Mouse (Mus musculus): ENCODE data around the gene Map2k2. TPM values are rescaled to one million over a fixed set of nuclear protein-coding genes. Genes with fewer than 3 reads are reported as not detected.

The Map2k2 gene
- polyA plus RNA-seq, 1 experiment: 64.4 TPM

DNA sequence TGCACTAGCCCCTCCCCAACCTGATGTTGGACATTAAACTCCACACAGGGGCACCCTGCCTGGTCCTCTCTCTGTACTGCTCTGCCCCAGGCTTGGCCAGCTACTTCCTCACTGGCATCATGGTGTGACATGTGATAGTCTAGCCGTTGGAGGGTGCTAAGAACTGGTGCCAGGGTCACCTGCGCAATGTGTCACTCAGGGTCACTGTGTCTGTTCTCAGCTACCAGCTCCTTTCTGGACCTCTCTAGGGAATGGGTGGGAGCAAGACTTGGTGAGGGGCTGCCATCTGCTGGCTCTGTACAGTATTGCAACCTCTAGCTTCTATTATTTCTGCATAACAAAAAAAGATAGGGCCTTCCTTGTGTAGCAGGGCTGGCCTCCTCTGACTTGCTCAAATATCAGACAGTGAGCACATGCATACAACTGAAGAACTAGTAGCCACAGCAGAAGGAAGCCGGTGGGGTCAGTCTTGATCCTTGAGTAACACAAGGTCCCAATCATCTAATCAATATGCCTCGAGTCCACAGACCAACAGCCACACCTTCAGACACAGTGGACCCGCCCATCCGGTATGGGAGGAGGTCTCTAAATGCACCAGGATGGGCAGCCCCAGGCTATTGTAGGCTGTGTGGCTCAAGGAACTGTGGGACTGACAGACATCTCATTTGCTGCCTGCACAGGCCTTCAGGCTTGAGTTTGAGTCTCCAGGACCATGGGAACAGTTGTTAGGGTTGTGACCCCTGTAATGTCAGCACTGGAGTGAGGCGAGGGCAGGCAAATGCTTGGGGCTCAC is 23.4 kb upstream of the Map2k2 start:
- Histone ChIP-seq H3K4me1 (ENCODE audit: control insufficient read depth, insufficient read depth, insufficient read length, low read length) (no peaks in the 10 kb centered on the region), H3K4me3 (ENCODE audit: insufficient read depth, low read depth, low read length) (no peak overlapping the region), H3K27ac (replicated peaks; ENCODE audit: low read depth, low read length) (no peak overlapping the region)

DNA sequence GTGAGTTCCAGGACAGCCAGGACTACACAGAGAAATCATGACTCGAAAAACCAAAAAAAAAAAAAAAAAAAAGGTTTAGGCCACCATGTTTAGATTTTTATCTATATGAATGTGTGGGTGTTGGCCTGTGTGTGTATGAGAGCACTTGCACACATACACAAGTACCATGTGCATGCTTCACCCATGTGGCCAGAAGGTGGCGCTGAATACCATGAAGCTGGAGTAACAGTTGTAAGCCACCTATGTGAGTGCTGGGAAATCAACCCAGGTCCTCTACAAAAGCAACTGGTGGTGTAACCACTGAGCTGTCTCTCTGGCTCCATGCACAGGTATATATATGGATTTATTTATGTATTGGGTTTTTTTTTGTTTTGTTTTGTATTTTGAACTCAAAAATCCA is 18.7 kb upstream of the Map2k2 start:
- Histone ChIP-seq H3K4me3 (ENCODE audit: insufficient read depth, low read depth, low read length) (no peak overlapping the region), H3K4me1 (ENCODE audit: control insufficient read depth, insufficient read depth, insufficient read length, low read length) (no peaks in the 10 kb centered on the region), H3K27ac (replicated peaks; ENCODE audit: low read depth, low read length) (no peak overlapping the region)

DNA sequence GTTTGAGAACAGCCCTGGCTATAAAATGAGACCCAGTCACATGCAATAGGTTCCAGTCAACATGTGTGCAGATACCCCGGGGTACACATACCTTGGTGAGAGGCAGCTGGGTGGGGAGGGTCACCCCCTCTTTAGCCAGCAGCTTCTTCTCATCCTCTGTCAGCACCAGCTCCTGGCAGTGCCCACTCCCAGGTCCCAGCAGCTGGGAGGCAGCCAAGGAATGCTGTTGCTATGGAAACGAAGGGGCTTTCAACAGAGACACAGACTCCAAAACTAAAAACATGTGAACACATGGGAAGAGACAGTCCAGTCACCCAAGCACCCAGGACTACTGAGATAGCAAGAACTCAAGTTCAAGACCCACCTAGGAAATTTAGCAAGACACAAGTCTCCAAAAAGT is 16.5 kb upstream of the Map2k2 start:
- no peaks in the 10 kb centered on the region for H3K4me1 ChIP-seq (ENCODE audit: control insufficient read depth, insufficient read depth, insufficient read length, low read length)
- H3K27ac ChIP-seq (replicated peaks; ENCODE audit: low read depth, low read length): no peak overlapping the region
- no peak overlapping the region for H3K4me3 ChIP-seq (ENCODE audit: insufficient read depth, low read depth, low read length)

DNA sequence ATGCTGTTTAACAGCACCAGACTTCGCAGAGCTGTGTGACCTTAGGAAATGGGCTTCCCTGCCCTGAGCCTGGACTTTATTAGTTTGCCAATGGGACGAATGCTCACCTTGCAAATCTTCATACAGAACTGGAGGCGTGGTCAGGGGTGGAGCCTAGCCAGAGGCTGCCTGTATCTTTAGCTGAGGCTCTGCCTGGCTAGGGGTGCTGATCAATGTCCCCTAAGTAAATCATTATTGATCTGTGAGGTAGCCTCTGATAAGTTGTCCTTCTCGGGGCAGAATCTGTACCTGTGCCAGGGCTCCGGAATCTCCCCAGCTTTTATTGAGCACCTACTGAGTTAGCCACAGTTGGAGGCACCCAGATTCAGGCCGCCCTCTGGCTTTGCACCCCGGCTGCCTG is 15.1 kb upstream of the Map2k2 start:
- H3K27ac ChIP-seq (replicated peaks; ENCODE audit: low read depth, low read length): no peak overlapping the region
- H3K4me1 ChIP-seq (ENCODE audit: control insufficient read depth, insufficient read depth, insufficient read length, low read length): no peaks in the 10 kb centered on the region
- no peak overlapping the region for H3K4me3 ChIP-seq (ENCODE audit: insufficient read depth, low read depth, low read length)

DNA sequence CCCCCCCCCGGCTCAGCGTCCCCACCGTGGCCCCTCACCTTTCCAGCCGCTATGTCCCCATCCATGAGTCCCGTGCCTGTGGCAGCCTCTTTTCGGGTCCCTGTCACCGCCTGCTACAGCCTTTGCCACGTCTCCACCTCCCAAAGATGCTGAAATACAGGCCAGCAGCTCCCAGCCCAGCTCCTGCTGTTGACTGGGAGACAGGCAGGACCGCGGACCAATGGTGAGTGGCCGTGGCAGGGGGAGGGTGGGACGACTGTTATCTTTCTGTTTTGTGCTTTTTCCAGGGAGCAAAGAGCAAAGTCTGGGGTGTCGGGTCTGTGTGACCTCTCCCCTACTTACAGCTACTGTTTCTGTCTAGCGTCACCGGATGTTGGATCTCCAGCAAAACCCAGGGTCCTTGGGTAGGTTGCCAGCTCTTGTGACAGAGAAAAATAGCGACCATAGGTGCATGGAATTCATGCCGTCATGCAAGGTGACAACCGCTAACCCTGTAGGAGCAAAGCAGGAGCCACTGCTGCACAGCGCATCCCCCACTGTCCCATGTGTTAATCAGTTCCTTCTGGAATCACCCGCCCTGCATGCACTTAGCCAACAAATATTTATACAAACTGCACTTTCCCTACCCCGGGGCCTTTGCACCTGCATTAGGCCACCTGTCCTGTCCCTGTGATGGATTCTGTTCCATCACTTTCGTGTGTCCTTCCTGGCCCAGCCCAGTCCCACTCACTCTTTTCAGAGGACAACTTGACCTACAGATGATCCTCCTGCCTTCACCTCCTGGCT is 13.1 kb upstream of the Map2k2 start:
- no peaks in the 10 kb centered on the region for H3K4me1 ChIP-seq (ENCODE audit: control insufficient read depth, insufficient read depth, insufficient read length, low read length)
- no peak overlapping the region for H3K27ac ChIP-seq (replicated peaks; ENCODE audit: low read depth, low read length)
- H3K4me3 ChIP-seq (ENCODE audit: insufficient read depth, low read depth, low read length): no peak overlapping the region

DNA sequence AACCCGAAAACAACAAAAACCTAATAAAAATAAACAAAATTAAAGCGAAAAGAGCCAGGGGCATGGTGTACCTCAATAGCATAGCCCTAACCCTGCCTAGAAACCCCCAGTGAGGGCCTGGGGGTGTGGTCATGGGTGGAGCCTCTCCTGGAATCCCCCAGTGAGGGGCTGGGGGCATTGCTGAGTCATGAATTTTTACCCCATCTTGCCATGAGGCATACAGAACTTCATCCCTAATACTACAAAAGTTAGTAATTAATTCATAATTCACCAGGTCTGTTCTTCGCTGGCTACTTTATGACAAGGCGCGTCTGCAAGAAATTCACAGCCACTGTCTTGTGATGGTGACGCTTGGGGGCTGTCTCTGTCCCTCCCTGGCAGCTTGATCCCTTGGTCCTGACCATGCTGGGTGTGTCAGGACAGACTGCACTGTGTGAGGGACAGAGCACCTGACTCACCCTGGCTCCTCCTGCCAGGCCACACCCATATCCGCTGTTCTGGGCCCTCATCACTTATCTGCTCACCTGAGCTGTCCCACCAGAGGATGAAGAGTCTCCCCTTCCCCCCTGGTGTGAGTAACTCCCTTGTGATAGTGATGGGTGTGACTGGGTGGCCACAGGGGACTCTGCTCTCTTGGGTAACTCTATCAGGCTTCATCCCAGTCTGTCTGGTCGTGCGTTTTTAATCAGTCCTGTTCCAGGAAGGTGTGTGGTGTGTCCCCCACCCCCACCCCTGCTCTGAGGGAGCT is 10.6 kb upstream of the Map2k2 start:
- Histone ChIP-seq H3K4me1 (ENCODE audit: control insufficient read depth, insufficient read depth, insufficient read length, low read length) (no peaks in the 10 kb centered on the region), H3K27ac (replicated peaks; ENCODE audit: low read depth, low read length) (no peak overlapping the region), H3K4me3 (ENCODE audit: insufficient read depth, low read depth, low read length) (no peak overlapping the region)

DNA sequence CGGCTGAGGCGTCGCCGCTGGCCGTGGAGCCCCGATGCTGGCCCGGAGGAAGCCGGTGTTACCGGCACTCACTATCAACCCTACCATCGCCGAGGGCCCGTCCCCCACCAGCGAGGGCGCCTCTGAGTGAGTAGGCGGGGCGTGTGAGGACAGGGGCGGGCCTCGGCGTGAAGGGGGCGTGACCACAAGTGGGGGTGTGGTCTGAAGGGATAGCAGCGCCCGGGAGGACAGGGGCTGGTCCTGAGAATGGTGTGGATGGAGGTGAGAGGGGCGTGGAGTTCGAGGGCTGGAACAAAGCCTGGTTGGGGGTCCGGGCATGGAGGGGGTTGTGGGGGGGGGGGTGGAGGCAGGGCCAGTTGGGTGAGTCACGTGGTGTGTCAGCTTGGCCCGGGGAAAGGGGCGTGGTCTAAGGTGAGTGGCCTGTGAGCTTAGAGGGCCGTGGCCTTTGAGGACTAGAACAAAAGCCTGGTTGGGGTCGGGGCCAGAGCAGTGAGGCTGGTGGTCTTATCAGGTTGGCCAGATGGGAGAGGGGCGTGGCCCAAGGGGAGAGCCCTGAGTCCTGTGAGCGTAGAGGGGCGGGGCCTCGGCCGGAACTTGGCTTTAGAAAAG is 502 bp downstream of the Map2k2 start:
- H3K4me3 ChIP-seq (ENCODE audit: insufficient read depth, low read depth, low read length): peak overlapping the region; percentile 96
- peaks cover 12% of the 10 kb centered on the region for H3K4me1 ChIP-seq (ENCODE audit: control insufficient read depth, insufficient read depth, insufficient read length, low read length)
- H3K27ac ChIP-seq (replicated peaks; ENCODE audit: low read depth, low read length): peak overlapping the region; percentile 84

DNA sequence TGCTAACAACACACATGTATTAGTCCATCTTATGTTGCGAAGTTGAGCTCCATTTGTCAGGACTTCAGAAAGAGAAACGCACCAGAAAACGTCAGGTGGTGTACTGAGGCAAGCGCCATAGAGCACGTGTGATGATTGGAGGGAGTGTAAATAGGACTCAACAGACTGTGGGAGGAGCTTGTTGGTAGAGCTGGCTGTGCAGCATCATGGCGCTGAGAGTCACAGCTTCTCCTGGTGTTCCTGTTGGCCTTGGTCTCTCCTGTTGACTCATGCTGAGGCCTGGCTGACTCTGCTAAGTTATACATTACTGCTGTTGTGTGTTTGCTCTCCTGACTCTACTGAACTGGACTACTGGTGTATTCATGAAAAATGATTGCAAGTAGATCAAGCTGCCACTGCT is 7.2 kb downstream of the Map2k2 start:
- no peak overlapping the region for H3K27ac ChIP-seq (replicated peaks; ENCODE audit: low read depth, low read length)
- H3K4me1 ChIP-seq (ENCODE audit: control insufficient read depth, insufficient read depth, insufficient read length, low read length): no peaks in the 10 kb centered on the region; the same call in 1 of the 2 replicates
- H3K4me3 ChIP-seq (ENCODE audit: insufficient read depth, low read depth, low read length): no peak overlapping the region

DNA sequence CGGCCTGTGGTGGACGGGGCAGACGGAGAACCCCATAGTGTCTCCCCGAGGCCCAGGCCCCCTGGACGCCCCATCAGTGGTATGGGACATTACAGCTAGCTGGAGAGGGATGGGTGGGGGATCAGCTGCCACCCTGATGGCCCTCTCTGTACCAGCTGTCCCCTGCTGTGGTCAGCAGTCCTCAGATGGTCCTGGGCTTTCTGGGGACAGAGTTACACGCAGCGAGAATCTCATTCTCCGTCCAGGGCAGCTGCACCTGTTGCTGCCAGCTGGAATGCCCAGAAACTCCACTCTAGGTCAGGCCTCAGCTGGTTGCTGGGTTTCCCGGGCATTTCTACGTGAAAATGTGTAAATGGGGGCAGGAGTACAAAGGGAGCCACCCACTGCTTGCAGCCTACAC is 13.9 kb downstream of the Map2k2 start:
- no peak overlapping the region for H3K27ac ChIP-seq (replicated peaks; ENCODE audit: low read depth, low read length)
- no peak overlapping the region for H3K4me3 ChIP-seq (ENCODE audit: insufficient read depth, low read depth, low read length)
- H3K4me1 ChIP-seq (ENCODE audit: control insufficient read depth, insufficient read depth, insufficient read length, low read length): no peaks in the 10 kb centered on the region; the same call in 1 of the 2 replicates

DNA sequence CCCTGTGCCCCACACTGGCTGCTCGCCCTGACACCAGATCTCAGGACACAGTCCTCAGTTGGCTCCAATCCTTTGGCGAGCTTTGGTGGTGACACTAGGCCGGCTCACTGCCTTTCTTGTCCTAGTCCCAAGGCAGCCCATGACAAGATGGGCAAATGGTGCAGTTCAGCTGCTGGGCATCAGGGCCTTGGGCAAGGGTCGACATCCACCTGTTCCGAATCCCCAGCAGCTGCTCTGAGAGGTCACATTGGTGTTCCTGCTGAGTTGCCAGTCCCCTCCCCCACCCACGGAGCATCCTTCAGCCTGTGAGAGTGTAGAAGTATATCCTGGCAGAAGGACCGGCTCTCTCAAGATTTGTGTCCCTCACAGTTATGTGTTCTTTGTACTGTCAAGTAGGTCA is 14.9 kb downstream of the Map2k2 start:
- Histone ChIP-seq H3K4me3 (ENCODE audit: insufficient read depth, low read depth, low read length) (no peak overlapping the region), H3K4me1 (ENCODE audit: control insufficient read depth, insufficient read depth, insufficient read length, low read length) (no peaks in the 10 kb centered on the region; the same call in 1 of the 2 replicates), H3K27ac (replicated peaks; ENCODE audit: low read depth, low read length) (no peak overlapping the region)

DNA sequence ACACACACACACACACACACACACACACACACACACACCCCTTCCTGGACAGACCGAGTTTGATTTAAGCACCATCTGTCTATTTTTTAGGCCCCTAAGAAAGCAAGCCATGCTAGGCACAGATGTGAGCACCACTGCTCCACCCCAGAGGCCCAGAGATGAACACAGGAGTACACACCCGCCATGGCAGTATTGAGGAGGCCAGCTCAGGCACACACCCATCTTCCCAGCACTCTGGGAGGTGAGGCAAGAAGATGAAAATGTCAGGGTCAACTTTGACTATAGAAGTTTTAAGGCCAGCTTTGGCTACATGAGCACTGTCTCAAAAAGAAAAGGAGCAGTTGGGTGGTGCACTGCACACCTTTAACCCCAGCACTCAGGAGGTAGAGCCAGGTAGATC is 17.2 kb downstream of the Map2k2 start:
- H3K27ac ChIP-seq (replicated peaks; ENCODE audit: low read depth, low read length): no peak overlapping the region
- H3K4me1 ChIP-seq (ENCODE audit: control insufficient read depth, insufficient read depth, insufficient read length, low read length): no peaks in the 10 kb centered on the region

DNA sequence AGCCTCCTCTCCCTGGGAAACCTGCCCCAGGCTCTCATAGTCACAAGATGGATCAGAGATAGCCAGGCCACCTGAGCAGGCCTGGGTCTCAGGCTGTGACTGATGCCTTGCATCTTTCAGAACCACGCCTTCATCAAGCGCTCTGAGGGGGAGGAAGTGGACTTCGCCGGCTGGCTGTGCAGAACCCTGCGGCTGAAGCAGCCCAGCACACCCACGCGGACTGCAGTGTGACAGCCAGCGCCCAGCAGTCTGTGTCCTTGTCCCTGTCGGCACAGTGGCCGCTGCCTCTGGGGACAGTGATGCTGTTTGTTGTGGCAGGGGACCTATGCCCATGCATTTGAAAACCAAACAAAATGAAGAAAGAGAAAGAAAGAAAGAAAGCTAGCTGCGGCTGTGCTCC is 17.8 kb downstream of the Map2k2 start:
- Histone ChIP-seq H3K4me1 (ENCODE audit: control insufficient read depth, insufficient read depth, insufficient read length, low read length) (peaks cover 2% of the 10 kb centered on the region; the same call in 1 of the 2 replicates), H3K27ac (replicated peaks; ENCODE audit: low read depth, low read length) (no peak overlapping the region), H3K4me3 (ENCODE audit: insufficient read depth, low read depth, low read length) (no peak overlapping the region)

More for the DNA sequence above, 17.2 kb downstream of the Map2k2 start:
- H3K4me3 ChIP-seq (ENCODE audit: insufficient read depth, low read depth, low read length): no peak overlapping the region

DNA sequence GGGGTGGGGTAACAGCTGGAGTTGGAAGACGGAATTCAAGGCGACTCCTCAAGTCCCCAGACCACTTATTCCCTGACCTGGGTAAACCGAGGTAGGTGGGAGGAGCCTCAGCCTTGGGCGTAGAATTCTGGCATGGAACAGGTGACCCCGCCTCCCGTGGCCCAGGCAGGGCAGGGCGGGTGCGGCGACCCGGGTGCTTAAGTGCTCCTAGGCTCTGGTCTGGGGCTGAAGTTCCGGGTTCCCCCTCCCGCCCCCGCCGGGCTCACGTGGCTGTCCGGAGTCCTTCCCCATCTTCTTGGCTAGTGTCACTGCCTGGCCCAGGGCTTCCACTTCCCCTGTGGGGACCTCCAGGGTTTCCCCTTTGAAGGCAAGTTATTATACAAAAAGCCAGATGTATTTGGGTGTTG is 28.5 kb downstream of the Map2k2 start:
- peak overlapping the region; percentile 96 for H3K4me3 ChIP-seq (ENCODE audit: insufficient read depth, low read depth, low read length)
- peaks cover 16% of the 10 kb centered on the region for H3K4me1 ChIP-seq (ENCODE audit: control insufficient read depth, insufficient read depth, insufficient read length, low read length)
- peak overlapping the region; percentile 76 for H3K27ac ChIP-seq (replicated peaks; ENCODE audit: low read depth, low read length)

DNA sequence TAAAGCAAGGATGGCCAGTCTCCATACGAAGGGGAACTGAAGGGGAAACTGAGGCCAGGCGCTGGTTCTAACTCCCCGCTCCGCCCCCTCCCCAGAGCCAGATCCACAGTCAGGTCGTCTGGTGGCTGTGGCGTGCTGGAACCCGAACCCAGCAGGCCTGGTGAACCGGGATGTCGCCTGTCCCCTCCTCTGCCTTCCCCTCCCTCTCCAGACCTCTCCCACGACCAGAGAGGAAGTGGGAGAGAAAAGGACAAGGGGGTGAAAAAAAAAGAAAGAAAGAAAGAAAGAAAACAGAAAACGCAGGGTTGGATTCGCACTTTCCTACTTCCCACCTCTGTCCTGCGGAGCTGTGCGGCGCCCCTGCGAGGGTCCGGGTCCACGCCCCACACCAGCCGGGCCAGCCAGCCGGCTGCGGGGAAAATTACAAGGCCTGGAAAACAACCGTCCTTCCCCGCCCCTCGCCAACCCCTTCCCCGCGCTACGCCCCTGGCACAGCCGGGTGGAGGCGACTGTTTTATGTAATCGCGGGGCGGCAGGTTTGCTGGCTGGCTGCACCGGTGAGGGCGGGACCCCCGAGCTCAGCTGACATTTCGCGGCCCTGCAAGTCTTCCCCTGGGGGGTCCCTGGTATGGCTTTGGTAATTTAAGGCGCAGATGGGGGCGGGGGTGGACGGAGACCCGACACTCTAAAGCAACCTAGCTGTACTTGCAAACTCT is 29.4 kb downstream of the Map2k2 start, which contains the start of gene Zbtb7a:
TSS of gene Zbtb7a (plus strand) at position 255 of the 716 bp plus-strand sequence.
- H3K4me3 ChIP-seq (ENCODE audit: insufficient read depth, low read depth, low read length): peak within 1 kb of the TSS; percentile 96
- H3K27ac ChIP-seq (replicated peaks; ENCODE audit: low read depth, low read length): peak within 1 kb of the TSS; percentile 76
- peaks cover 15% of the 10 kb centered on the region for H3K4me1 ChIP-seq (ENCODE audit: control insufficient read depth, insufficient read depth, insufficient read length, low read length)

Data from brown adipose tissue, adult 24 weeks (tissue).